Mouse (Mus musculus): ENCODE measurements around the gene Atp6v1d. TPM values are rescaled to one million over a fixed set of nuclear protein-coding genes. Genes with fewer than 3 reads are reported as not detected.
A peak's percentile ranks its signal among the peaks of the same experiment; 100 is the strongest.

Gene Atp6v1d
- polyA plus RNA-seq, 1 experiment, result 104 TPM

GRCm38 (mm10) chr12:78860921-78861495 lies 430 bp downstream of the Atp6v1d start:
- Histone ChIP-seq H3K27ac (replicated peaks; ENCODE audit: low read depth, low read length) (peak overlapping the region; percentile 62), H3K4me3 (ENCODE audit: insufficient read depth, low read depth, low read length) (peak overlapping the region; percentile 78), H3K4me1 (ENCODE audit: control insufficient read depth, insufficient read depth, insufficient read length, low read length) (peaks cover 8% of the 10 kb centered on the region; the same call in 1 of the 2 replicates)

- Histone ChIP-seq H3K4me1 (ENCODE audit: control insufficient read depth, insufficient read depth, insufficient read length, low read length) (no peaks in the 10 kb centered on the region), H3K27ac (replicated peaks; ENCODE audit: low read depth, low read length) (no peak overlapping the region), H3K4me3 (ENCODE audit: insufficient read depth, low read depth, low read length) (no peak overlapping the region)
Observed at GRCm38 (mm10) chr12:78848246-78848645, 13.2 kb downstream of the Atp6v1d start.

DNA sequence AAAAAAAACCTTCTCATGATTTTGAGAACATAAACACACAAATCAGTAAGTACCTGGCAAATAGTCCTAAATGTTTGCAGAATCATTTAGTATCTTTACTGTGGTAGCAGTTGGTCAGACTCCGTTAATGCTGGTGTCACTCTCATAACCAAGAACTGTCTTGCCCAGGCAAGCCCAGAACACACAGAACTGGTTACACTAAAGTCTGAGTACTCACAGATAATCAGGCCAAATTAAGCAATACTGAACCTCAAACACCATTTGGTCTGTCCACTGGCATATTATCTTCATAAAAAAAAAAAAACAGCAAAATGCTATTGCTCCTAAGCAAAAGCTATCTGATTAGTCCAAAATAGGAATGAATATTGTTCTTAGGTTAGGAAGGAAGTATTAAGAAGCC lies 19.0 kb downstream of the Atp6v1d start:
- H3K27ac ChIP-seq (replicated peaks; ENCODE audit: low read depth, low read length), result no peak overlapping the region
- no peak overlapping the region for H3K4me3 ChIP-seq (ENCODE audit: insufficient read depth, low read depth, low read length)
- no peaks in the 10 kb centered on the region for H3K4me1 ChIP-seq (ENCODE audit: control insufficient read depth, insufficient read depth, insufficient read length, low read length)

DNA sequence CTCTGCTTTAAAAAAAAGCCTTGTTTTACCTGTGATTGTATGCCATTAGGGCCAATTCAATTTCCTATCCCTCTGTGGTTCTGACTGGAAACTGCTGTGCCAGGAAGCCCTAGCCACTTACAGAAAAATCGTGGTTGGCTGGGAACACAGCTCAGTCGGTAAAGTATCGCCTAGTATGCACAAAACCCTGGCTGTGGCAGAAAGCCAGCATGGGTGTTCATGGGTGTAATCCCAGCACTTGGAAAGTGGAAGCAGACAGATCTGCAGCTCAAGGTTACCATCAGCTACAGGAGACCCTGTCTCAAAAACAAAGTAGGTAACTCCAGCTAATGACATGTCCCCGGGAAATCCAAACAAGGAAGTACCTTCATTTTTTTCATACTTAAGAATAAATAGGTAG lies 21.5 kb downstream of the Atp6v1d start:
- no peak overlapping the region for H3K4me3 ChIP-seq (ENCODE audit: insufficient read depth, low read depth, low read length)
- H3K27ac ChIP-seq (replicated peaks; ENCODE audit: low read depth, low read length), result no peak overlapping the region
- no peaks in the 10 kb centered on the region for H3K4me1 ChIP-seq (ENCODE audit: control insufficient read depth, insufficient read depth, insufficient read length, low read length)

DNA sequence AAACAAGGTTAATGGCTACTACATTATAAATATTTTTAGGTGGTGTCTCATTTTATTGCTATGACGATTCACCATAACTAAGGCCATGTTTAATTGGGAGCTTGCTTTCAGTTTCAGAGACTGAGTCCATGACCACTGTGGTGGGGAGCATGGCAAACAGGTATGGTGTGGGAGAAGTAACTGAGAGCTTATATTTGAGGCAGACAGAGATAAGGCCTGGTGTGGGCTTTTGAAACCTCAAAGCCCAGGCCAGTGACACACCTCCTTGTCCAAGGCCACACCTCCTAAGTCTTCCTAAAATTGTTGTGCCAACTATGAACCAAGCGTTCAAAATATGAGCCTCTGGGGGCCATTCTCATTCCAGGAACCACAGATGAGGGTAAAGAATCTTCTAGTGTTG lies 26.9 kb downstream of the Atp6v1d start:
- Histone ChIP-seq H3K27ac (replicated peaks; ENCODE audit: low read depth, low read length) (no peak overlapping the region), H3K4me3 (ENCODE audit: insufficient read depth, low read depth, low read length) (no peak overlapping the region), H3K4me1 (ENCODE audit: control insufficient read depth, insufficient read depth, insufficient read length, low read length) (no peaks in the 10 kb centered on the region)

GRCm38 (mm10) chr12:78814437-78814836 lies 47.0 kb downstream of the Atp6v1d start:
- Histone ChIP-seq H3K4me3 (ENCODE audit: insufficient read depth, low read depth, low read length) (no peak overlapping the region), H3K4me1 (ENCODE audit: control insufficient read depth, insufficient read depth, insufficient read length, low read length) (no peaks in the 10 kb centered on the region), H3K27ac (replicated peaks; ENCODE audit: low read depth, low read length) (no peak overlapping the region)

GRCm38 (mm10) chr12:78801836-78802235 lies 59.6 kb downstream of the Atp6v1d start:
- Histone ChIP-seq H3K4me1 (ENCODE audit: control insufficient read depth, insufficient read depth, insufficient read length, low read length) (no peaks in the 10 kb centered on the region), H3K27ac (replicated peaks; ENCODE audit: low read depth, low read length) (no peak overlapping the region), H3K4me3 (ENCODE audit: insufficient read depth, low read depth, low read length) (no peak overlapping the region)

GRCm38 (mm10) chr12:78800036-78800435 lies 61.4 kb downstream of the Atp6v1d start:
- H3K4me3 ChIP-seq (ENCODE audit: insufficient read depth, low read depth, low read length), result no peak overlapping the region
- no peak overlapping the region for H3K27ac ChIP-seq (replicated peaks; ENCODE audit: low read depth, low read length)
- no peaks in the 10 kb centered on the region for H3K4me1 ChIP-seq (ENCODE audit: control insufficient read depth, insufficient read depth, insufficient read length, low read length)

DNA sequence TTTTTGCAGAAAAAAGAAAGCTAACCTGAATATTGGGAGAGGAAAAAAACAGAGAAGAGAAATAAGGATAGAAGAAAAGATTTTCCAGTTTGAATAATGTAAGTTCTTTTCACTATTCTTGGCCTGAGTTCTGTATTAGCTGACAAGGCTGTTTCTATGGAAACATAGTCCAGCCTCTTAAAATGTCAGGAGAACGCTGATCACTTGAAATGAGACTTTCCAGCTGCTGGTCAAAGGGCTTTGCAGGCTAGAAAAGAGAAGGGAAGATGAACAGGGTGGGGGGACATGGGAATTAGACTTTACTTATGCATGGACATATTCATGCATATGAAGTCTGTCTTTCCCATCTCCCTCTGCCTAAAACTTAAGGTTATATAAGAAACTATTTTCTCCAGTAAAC lies 67.2 kb downstream of the Atp6v1d start:
- no peak overlapping the region for H3K4me3 ChIP-seq (ENCODE audit: insufficient read depth, low read depth, low read length)
- H3K4me1 ChIP-seq (ENCODE audit: control insufficient read depth, insufficient read depth, insufficient read length, low read length), result no peaks in the 10 kb centered on the region
- H3K27ac ChIP-seq (replicated peaks; ENCODE audit: low read depth, low read length), result no peak overlapping the region

DNA sequence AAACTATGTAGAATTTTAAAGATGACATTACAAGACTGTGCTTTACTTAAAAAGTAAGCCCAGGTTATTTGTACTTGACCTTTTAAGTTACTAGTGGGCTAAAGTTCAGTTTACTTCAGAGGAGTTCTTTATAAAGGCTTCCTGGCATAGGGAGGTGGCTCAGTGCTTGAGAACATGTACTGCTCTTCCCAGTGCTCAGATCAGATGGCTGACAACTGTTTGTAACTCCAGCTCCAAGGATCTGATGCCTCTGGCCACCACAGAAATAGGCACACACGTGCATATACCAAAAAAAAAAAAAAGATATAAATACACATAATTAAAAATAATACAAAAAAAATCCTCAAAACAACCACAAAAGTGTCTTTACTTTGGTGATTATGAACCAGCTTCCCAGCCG lies 70.6 kb downstream of the Atp6v1d start:
- H3K4me1 ChIP-seq (ENCODE audit: control insufficient read depth, insufficient read depth, insufficient read length, low read length), result no peaks in the 10 kb centered on the region
- H3K4me3 ChIP-seq (ENCODE audit: insufficient read depth, low read depth, low read length), result no peak overlapping the region
- H3K27ac ChIP-seq (replicated peaks; ENCODE audit: low read depth, low read length), result no peak overlapping the region

Other genes starting within 250 kb of the Atp6v1d start
- gene Fam71d, start 170.1 kb downstream of the Atp6v1d start, polyA plus RNA-seq (2012; ENCODE audit: insufficient read depth, insufficient read length, missing spikeins), result not detected in 2 replicates
- 12.8 and 15.6 TPM in 2 replicates for gene Mpp5, start 112.7 kb downstream of the Atp6v1d start, polyA plus RNA-seq (2012; ENCODE audit: insufficient read depth, insufficient read length, missing spikeins)
- gene Eif2s1, start 181 bp upstream of the Atp6v1d start, polyA plus RNA-seq (2012; ENCODE audit: insufficient read depth, insufficient read length, missing spikeins), result 55.4 and 61.8 TPM in 2 replicates
- not detected in 2 replicates for gene Plek2, start 45.3 kb upstream of the Atp6v1d start, polyA plus RNA-seq (2012; ENCODE audit: insufficient read depth, insufficient read length, missing spikeins)
- gene Tmem229b, start 146.0 kb upstream of the Atp6v1d start, polyA plus RNA-seq (2012; ENCODE audit: insufficient read depth, insufficient read length, missing spikeins), result 1.0 and 3.5 TPM in 2 replicates
- not detected in 2 replicates for gene Plekhh1, start 167.5 kb upstream of the Atp6v1d start, polyA plus RNA-seq (2012; ENCODE audit: insufficient read depth, insufficient read length, missing spikeins)
- gene Pigh, start 228.0 kb upstream of the Atp6v1d start, polyA plus RNA-seq (2012; ENCODE audit: insufficient read depth, insufficient read length, missing spikeins), result 8.3 and 8.6 TPM in 2 replicates